Mouse (Mus musculus): ENCODE measurements around the gene Anxa10. TPM values are rescaled to one million over a fixed set of nuclear protein-coding genes. Genes with fewer than 3 reads are reported as not detected.
A peak's percentile ranks its signal among the peaks of the same experiment; 100 is the strongest.

Anxa10 gene
- not detected for total RNA-seq (2021)
- long read RNA-seq, experiment 1: 0 reads
- long read RNA-seq, experiment 2: 0 reads

- DNase-seq: no peak
Observed at GRCm38 (mm10) chr8:62123098-62123497, at the start of gene Anxa10. Anxa10 (minus strand) TSS chr8:62123150.

DNA sequence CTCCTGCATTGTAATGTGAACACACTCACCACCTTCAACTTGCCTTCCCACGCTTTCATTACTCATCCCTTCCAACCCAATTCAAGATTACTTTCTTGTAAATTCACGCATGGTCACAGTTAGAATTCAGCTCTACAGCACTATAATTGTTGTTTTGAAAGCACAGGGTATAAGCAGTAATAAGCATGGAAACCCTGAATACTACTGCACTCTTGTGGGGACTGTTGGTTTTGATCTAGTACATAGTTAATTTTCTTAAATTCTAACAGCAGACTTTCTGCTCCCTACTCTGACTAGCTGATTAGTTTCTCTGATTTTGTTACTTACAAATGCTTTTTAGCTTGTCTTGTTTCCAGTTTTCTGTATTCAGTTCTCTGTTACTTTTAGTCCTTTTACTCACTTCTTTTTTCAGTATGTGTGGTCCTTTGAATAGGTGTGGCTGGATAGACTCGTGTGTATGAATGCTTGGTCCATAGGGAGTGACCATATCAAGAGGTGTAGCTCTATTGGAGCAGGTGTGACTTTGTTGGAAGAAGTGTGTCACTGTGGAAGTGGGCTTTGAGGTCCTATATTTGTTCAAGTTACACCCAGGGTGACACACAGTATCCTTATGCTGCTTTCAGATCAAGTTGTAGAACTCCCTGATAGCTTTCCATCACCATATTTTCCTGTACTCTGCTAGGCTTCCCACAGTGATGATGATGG lies 9.9 kb upstream of the Anxa10 start:
- no peak for DNase-seq

- DNase-seq: no peak
Observed at GRCm38 (mm10) chr8:62097213-62097612, 25.7 kb downstream of the Anxa10 start.

DNA sequence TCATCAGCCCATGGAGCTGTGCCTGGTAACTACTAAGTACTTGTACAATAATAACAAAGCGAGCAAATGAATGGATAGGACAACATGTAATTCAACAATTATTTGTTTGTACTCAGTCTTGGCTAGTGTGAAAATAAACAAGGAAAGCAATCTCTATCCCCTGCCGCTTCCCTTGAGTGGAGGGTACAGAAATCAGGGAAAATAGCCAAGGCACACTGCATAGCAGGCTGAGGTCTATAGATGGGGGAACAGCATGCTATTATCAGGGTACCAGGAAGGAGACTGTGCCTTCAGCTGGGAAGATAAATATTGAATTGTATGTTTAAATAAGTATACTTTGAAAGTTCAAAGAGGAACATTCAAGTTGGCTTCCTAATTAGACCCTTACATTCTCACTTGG lies 41.1 kb downstream of the Anxa10 start:
- no peak for DNase-seq

DNA sequence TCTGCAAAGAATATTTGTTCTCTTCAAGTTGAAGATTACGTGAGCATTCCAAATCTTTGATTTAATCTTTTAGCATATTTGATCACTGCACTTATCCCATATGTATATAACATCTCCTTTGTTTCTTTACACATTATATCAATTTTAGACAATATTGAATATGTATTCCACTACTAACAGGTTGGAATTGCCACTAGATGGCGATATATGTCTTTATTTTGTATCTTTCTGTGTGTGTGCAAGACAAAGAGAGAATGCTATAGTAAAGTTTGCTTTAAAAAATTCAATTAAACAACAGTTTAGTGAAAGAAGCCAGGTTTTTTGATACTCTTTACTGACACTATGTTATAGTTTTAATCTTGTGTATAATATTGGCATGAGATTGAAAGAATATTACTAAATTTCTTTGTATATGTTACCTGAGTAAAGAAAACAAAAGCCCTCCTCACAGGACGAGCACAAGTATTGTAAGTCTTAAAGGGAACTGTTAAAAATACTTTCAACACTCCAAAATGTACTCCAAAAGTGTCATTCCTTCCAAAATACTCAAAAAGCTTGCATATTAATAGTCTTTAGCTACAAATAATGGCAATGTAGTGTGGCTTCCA lies 42.7 kb downstream of the Anxa10 start:
- peak in 1 of 2 experiments; percentile 33 for DNase-seq

DNA sequence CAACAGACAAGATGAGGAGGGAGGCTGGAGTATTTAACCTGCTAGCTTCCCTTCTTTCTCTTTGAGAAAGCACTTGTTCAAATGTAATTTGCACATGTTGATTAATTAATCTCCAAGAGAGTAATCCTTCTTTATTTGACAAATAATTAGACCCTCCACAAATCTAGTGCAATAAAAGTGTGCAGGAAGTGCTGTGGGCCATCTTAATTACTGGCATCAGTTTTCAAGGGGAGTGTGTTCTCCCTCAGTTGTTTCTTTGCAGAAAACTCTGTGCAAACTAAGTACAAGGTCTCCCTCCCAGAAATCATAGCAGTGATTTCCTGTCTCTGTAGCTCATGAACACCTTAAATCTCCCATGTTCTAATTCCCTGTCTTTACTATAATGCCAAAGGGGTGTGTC lies 54.6 kb downstream of the Anxa10 start:
- no peak for DNase-seq

DNA sequence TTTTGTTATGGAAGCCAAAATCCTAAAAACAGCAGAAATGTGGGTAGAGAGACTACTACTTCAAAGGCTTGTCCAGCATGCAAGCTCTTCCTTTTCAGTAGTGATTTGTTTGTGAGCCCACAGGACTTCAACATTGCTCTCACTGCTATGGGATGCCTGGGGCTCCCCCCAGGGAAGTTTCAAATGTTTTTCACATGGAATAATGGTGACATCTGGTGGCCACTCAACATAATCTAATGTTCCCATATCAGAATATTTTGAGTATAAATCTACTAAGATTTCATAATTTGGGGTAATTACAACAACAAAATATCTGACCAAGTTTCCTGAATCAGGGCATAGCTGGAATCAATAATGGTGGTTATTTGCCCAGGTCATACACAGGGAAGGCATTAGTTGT lies 62.6 kb downstream of the Anxa10 start:
- DNase-seq: peak in 1 of 2 experiments; percentile 2

GRCm38 (mm10) chr8:62046809-62047208 lies 76.1 kb downstream of the Anxa10 start:
- DNase-seq: peak in 1 of 2 experiments; percentile 4

DNA sequence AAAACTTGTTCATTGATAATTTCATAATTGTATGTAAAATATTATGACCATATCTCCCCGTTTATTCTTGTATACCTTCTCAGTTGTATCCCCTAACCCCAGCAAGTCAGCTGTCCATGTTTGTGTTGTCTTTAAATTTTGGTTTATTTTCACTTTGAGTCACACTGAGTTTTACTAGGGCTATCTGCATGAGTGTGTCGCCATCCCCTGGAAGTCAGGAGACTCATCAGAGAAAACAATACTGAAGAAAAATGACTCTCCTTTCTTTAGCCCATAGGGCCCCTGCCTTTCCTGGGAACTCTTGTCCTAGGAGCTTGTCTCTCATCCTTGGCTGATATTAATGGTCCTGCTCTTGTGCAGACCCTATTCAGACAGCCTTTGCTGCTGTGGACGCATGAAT lies 88.6 kb downstream of the Anxa10 start:
- peak in 1 of 2 experiments; percentile 18 for DNase-seq

DNA sequence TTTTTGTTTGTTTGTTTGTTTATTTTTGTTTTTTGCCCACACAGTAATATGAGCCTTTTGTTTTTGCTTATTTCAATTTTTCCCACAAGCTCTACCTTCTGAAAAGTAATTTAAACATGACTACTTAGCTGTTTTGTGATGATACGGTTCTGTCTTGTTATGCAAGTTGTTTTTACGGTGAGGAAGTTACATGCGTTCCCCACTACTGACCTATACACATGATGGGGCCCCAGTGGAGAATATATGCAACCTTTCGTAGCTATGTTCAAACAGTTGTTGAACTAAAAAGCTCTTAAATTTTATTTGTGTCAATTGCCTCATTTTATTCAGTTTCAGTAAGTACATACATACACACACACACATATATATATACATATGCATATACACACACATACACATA lies 108.4 kb downstream of the Anxa10 start:
- DNase-seq: no peak

DNA sequence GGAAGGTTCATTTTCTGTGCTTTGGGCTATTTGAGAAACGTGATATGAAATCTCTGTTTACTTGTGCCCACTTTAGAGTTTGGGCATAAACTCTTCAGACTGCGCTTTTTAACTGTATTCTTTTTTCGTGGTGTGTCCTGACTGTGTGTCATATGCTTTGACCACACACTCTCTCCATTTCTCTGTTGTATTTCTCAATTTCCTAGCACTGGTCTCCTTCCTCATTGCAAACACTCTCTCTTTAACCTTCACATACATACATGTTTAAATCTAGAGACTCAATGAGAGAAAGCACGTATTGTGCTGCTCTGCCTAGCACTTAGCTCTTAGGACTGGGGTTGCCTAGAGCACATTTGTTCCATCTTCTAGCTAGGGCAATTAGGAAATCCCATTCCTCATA lies 108.8 kb downstream of the Anxa10 start:
- no peak for DNase-seq

Other genes with a start within 250 kb of the Anxa10 start
- gene Palld, start 220.5 kb downstream of the Anxa10 start, total RNA-seq (2021): 100 to 1,000 TPM; 157 to 161 TPM
- gene Ddx60, start 195.1 kb downstream of the Anxa10 start, total RNA-seq (2021): 1 to 10 TPM; 1.0 to 1.6 TPM